Mouse (Mus musculus) intestine, embryonic 14.5 days (tissue): ENCODE results near the gene Tspan12. TPM values are rescaled to one million over a fixed set of nuclear protein-coding genes. Genes with fewer than 3 reads are reported as not detected.
"Not testable (repeated sequence)": the region's sequence is repeated elsewhere in the genome, so short reads cannot be mapped to it uniquely, and the experiment has no call there.

ENCODE experiments used
- ATAC-seq: fragments of 200-750 bp; cut with Nextera tagmentation; replicated peaks from 2 replicates; pipeline ENCODE4 v1.8.0; 2017; ENCODE audit warnings: low read depth, moderate number of reproducible peaks, moderate TSS enrichment, moderate library complexity; ENCODE audit not compliant: low FRiP score, low TSS enrichment
- DNase-seq: peaks from one replicate; pipeline ENCODE4 v3.0.0-alpha.2; 2018; ENCODE audit warnings: low spot score
- H3K27ac ChIP-seq: fragments of 300-500 bp; sonication (generic); 2 replicates; pipeline ENCODE4 v1.5.1; 2014; ENCODE audit warnings: low read depth, mild to moderate bottlenecking, control low read depth
- H3K27me3 ChIP-seq: fragments of 300-500 bp; sonication (generic); replicated peaks from 2 replicates; pipeline ENCODE4 v1.6.1; 2014; ENCODE audit warnings: low read length, control low read depth; ENCODE audit not compliant: control insufficient read depth, insufficient read depth
- H3K36me3 ChIP-seq: fragments of 300-500 bp; sonication (generic); 2 replicates; pipeline ENCODE4 v1.6.1; 2014; ENCODE audit warnings: low read length, control low read depth; ENCODE audit not compliant: control insufficient read depth, insufficient read depth
- H3K4me1 ChIP-seq: fragments of 300-500 bp; sonication (generic); replicated peaks from 2 replicates; pipeline ENCODE4 v1.6.1; 2014; ENCODE audit warnings: low read length, control low read depth, mixed read lengths; ENCODE audit not compliant: control insufficient read depth, insufficient read depth
- H3K4me2 ChIP-seq: fragments of 300-500 bp; sonication (generic); 2 replicates; pipeline ENCODE4 v1.6.1; 2014; ENCODE audit warnings: low read length
- H3K4me3 ChIP-seq: fragments of 300-500 bp; sonication (generic); 2 replicates; pipeline ENCODE4 v1.5.1; 2014; ENCODE audit warnings: low read depth, low read length, control low read depth, mixed read lengths
- H3K9ac ChIP-seq: fragments of 300-500 bp; sonication (generic); 2 replicates; pipeline ENCODE4 v1.6.1; 2014; ENCODE audit warnings: mild to moderate bottlenecking, low read length
- H3K9me3 ChIP-seq: fragments of 300-500 bp; sonication (generic); 2 replicates; pipeline ENCODE4 v1.6.1; 2016; ENCODE audit warnings: low read length, control low read depth; ENCODE audit not compliant: control insufficient read depth
- WGBS: fragments of 180-500 bp; shearing (Covaris S2); extraction: QIAGEN DNeasy Blood & Tissue Kit; methylation state at CpG from one replicate; pipeline ENCODE4 v1.1.7; 2014; 5-methylcytosine and 5-hydroxymethylcytosine counted together
- polyA plus RNA-seq: library from polyadenylated mRNA; unstranded; fragments of >200 nt; fragmentation: Nextera tagmentation; extraction: Ambion mirVana; gene quantifications from 2 replicates; pipeline ENCODE4 v1.2.1, GENCODE M21; 2014

The Tspan12 gene
- polyA plus RNA-seq, 1 experiment from 2014 or later = 109 TPM

DNA sequence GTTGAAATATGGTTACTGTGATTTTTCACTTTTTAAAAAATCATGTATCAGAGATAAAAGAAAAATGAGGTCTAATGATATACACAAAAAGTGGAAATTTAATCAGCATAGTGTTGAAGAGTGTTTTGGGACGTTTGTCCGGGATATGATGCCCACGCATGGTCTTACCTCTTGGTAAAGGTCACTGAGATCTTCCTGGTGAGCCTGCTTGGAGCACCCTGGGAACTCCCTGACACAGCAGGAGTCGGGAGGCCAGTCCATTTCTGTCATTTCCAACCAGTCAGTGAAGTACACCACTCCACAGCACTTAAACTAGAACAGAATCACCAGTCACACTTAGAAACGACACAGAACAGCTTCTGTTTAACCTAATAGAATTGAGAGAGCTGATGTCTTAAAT, 56.9 kb downstream of the Tspan12 start:
- H3K4me3 ChIP-seq = no peak overlapping the region
- H3K9me3 ChIP-seq = no peaks in the 10 kb centered on the region
- H3K27me3 ChIP-seq = no peaks in the 10 kb centered on the region
- peaks cover 58% of the 10 kb centered on the region for H3K36me3 ChIP-seq
- WGBS = 61% methylated on average over 5 of the region's 5 CpGs
- H3K9ac ChIP-seq = no peak overlapping the region
- no peak for ATAC-seq
- H3K4me2 ChIP-seq = no peak overlapping the region
- no peaks in the 10 kb centered on the region for H3K4me1 ChIP-seq
- no peak for DNase-seq
- no peak overlapping the region for H3K27ac ChIP-seq

- DNase-seq = peak; percentile 88
- no peaks in the 10 kb centered on the region for H3K9me3 ChIP-seq
- peaks cover 54% of the 10 kb centered on the region for H3K36me3 ChIP-seq
- no peak overlapping the region for H3K4me2 ChIP-seq
- no peak overlapping the region for H3K27ac ChIP-seq
- H3K4me1 ChIP-seq = no peaks in the 10 kb centered on the region
- no peak for ATAC-seq
- 10% methylated on average over 7 of the region's 7 CpGs for WGBS
- H3K4me3 ChIP-seq = no peak overlapping the region
- no peak overlapping the region for H3K9ac ChIP-seq
- H3K27me3 ChIP-seq = no peaks in the 10 kb centered on the region
Measured at GRCm38 (mm10) chr6:21795072-21795407, 57.3 kb downstream of the Tspan12 start.

GRCm38 (mm10) chr6:21794337-21795071, 57.8 kb downstream of the Tspan12 start:
- no peak overlapping the region for H3K4me2 ChIP-seq
- H3K27ac ChIP-seq = no peak overlapping the region
- H3K4me1 ChIP-seq = no peaks in the 10 kb centered on the region
- no peak for DNase-seq
- no peaks in the 10 kb centered on the region for H3K9me3 ChIP-seq
- H3K27me3 ChIP-seq = no peaks in the 10 kb centered on the region
- WGBS = 86% methylated on average over 11 of the region's 11 CpGs
- H3K36me3 ChIP-seq = peaks cover 49% of the 10 kb centered on the region
- H3K4me3 ChIP-seq = no peak overlapping the region
- no peak for ATAC-seq
- H3K9ac ChIP-seq = no peak overlapping the region

DNA sequence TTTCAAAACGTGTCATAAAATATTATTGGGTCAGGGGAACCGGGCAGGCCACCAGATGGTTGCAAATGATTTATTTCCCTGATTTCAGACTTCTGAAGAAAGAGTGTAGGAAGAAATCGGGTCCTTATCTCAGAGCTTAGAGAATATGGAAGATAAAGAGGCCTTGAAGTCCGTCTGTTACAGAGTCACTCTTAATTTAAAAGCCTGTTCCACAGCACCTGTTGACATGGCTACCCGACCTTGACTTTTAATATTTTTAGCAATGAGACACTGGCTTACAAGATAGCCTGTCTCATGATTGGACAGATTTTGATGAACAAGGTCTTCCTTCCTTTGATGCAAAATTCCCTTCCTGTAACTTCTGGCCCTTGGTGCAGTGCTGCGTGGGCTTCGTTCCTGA, 61.0 kb downstream of the Tspan12 start:
- ATAC-seq (peak; percentile 50), DNase-seq (no peak)
- Histone ChIP-seq H3K4me2 (no peak overlapping the region), H3K27me3 (no peaks in the 10 kb centered on the region), H3K36me3 (peaks cover 28% of the 10 kb centered on the region), H3K4me3 (no peak overlapping the region), H3K9ac (no peak overlapping the region), H3K4me1 (0 out of 2 replicates have a peak, but pooled peaks cover 4% of the 10 kb centered on the region), H3K9me3 (no peaks in the 10 kb centered on the region), H3K27ac (no peak overlapping the region)
- WGBS = 64% methylated on average over 7 of the region's 7 CpGs

- peak; percentile 76 for ATAC-seq
- no peak for DNase-seq
- Histone ChIP-seq H3K27me3 (no peaks in the 10 kb centered on the region), H3K4me3 (no peak overlapping the region), H3K9ac (no peak overlapping the region), H3K27ac (no peak overlapping the region), H3K4me1 (0 out of 2 replicates have a peak, but pooled peaks cover 4% of the 10 kb centered on the region), H3K9me3 (no peaks in the 10 kb centered on the region), H3K36me3 (peaks cover 28% of the 10 kb centered on the region), H3K4me2 (no peak overlapping the region)
- WGBS = 69% methylated on average over 4 of the region's 4 CpGs
Measured at GRCm38 (mm10) chr6:21790550-21791086, 61.7 kb downstream of the Tspan12 start.

DNA sequence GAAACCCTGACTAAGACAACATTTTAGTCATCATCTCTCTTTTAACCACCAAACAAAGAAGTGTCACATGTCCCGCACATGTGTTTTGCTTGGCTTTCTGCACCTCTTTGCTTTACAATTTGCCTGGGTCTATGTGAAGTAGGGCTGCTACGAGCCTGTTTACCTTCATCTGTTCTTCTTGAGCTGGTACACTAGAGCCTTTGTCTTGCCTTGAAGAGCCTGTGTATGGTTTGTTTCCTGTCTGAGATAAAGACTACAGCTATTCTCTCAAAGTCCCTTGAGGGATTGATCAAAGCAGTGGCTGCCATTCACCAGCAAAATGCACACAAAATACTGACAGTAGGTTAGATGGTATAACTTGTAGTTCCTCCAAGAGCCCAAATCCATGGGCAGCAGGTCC, 62.3 kb downstream of the Tspan12 start:
- Histone ChIP-seq H3K4me2 (no peak overlapping the region), H3K9me3 (no peaks in the 10 kb centered on the region), H3K27ac (no peak overlapping the region), H3K9ac (no peak overlapping the region), H3K27me3 (no peaks in the 10 kb centered on the region), H3K36me3 (peaks cover 28% of the 10 kb centered on the region), H3K4me3 (no peak overlapping the region), H3K4me1 (0 out of 2 replicates have a peak, but pooled peaks cover 4% of the 10 kb centered on the region)
- WGBS = 67% methylated on average over 2 of the region's 2 CpGs
- ATAC-seq (no peak), DNase-seq (no peak)

DNA sequence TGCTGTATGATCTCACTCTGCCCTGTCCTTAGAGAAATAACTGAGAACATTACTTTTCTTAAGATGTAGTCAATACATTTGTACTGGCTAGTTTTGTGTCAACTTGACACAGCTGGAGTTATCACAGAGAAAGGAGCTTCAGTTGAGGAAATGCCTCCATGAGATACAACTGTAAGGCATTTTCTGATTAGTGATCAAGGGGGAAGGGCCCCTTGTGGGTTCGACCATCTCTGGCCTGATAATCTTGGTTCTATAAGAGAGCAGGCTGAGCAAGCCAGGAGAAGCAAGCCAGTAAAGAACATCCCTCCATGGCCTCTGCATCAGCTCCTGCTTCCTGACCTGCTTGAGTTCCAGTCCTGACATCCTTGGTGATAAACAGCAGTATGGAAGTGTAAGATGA, 62.7 kb downstream of the Tspan12 start:
- H3K4me2 ChIP-seq, H3K4me1 ChIP-seq, H3K27ac ChIP-seq, ATAC-seq, H3K4me3 ChIP-seq, H3K9ac ChIP-seq, DNase-seq, H3K27me3 ChIP-seq, H3K9me3 ChIP-seq: not testable (repeated sequence)
- WGBS = 77% methylated on average over 1 of the region's 1 CpGs
- H3K36me3 ChIP-seq = peaks cover 26% of the 10 kb centered on the region

DNA sequence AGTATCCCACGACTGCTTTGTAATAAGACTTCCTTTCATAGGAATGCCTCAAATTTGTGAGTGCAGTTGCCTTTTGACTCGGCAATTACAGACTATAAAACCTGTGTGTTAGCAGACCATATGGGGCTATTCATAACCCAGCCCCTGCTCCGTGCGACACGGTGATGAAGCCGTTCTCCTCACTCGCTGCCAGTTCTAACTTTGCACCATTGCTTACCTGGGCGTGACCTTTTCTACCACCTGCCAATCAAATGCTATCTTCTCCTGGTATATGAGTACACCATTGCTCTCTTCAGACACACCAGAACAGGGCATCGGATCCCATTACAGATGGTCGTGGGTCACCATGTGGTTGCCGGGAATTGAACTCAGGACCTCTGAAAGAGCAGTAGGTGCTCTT, 64.6 kb downstream of the Tspan12 start:
- Histone ChIP-seq H3K9me3 (no peaks in the 10 kb centered on the region), H3K27ac (peak overlapping the region; percentile 62), H3K4me2 (no peak overlapping the region), H3K9ac (no peak overlapping the region), H3K36me3 (peaks cover 16% of the 10 kb centered on the region; the same call in 1 of the 2 replicates), H3K4me1 (0 out of 2 replicates have a peak, but pooled peaks cover 4% of the 10 kb centered on the region), H3K27me3 (no peaks in the 10 kb centered on the region), H3K4me3 (no peak overlapping the region)
- 55% methylated on average over 11 of the region's 11 CpGs for WGBS
- no peak for DNase-seq
- no peak for ATAC-seq

DNA sequence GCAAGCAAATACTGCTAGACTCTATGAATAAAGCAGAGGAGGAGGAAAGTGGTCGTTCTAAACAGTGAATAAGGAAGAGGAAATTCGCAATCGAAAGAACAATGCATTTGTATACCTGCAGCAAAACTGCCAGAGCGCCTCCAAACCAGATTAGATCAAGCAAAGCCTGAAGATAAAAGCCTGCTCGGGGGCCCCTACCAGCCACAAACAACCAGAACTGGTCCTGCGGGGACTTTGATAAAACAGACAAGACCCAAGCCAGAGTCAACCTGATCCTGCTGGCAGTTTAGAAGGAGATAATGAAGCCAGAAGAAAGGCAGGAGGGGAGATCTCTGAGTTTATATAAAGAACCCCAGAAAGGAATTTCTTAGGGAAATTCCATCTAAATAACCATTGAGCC, 65.0 kb downstream of the Tspan12 start:
- Histone ChIP-seq H3K4me2 (no peak overlapping the region), H3K36me3 (peaks cover 20% of the 10 kb centered on the region; the same call in 1 of the 2 replicates), H3K9me3 (no peaks in the 10 kb centered on the region), H3K9ac (no peak overlapping the region), H3K4me3 (no peak overlapping the region), H3K27me3 (no peaks in the 10 kb centered on the region), H3K4me1 (0 out of 2 replicates have a peak, but pooled peaks cover 4% of the 10 kb centered on the region), H3K27ac (peak overlapping the region; percentile 62)
- 46% methylated on average over 6 of the region's 6 CpGs for WGBS
- ATAC-seq = no peak
- no peak for DNase-seq
